Mouse (Mus musculus): ENCODE results near the gene Ddx47. TPM values are rescaled to one million over a fixed set of nuclear protein-coding genes. Genes with fewer than 3 reads are reported as not detected.

The Ddx47 gene
- polyA plus RNA-seq, 1 experiment: 86.4 TPM

- no peak for DNase-seq (ENCODE audit: low spot score)
Observed at GRCm38 (mm10) chr6:135068221-135068620, 56.8 kb downstream of the Ddx47 start.

- DNase-seq (ENCODE audit: low spot score): no peak
Observed at GRCm38 (mm10) chr6:135069856-135070255, 58.4 kb downstream of the Ddx47 start.

GRCm38 (mm10) chr6:135070347-135070746 is 58.9 kb downstream of the Ddx47 start:
- no peak for DNase-seq (ENCODE audit: low spot score)

Other genes starting within 250 kb of the Ddx47 start
- 29.4 and 34.6 TPM in 2 replicates for gene Dusp16, start 219.0 kb upstream of the Ddx47 start, polyA plus RNA-seq (2012; rRNA removed)
- 35.3 and 37.5 TPM in 2 replicates for gene Crebl2, start 181.5 kb upstream of the Ddx47 start, polyA plus RNA-seq (2012; rRNA removed)
- gene Gpr19, start 113.0 kb upstream of the Ddx47 start, polyA plus RNA-seq (2012; rRNA removed): 9.5 and 9.7 TPM in 2 replicates
- 28.8 and 32.3 TPM in 2 replicates for gene Cdkn1b, start 91.2 kb upstream of the Ddx47 start, polyA plus RNA-seq (2012; rRNA removed)
- gene Apold1, start 29.9 kb upstream of the Ddx47 start, polyA plus RNA-seq (2012; rRNA removed): 1.9 TPM in 2 replicates
- gene Gprc5a, start 54.0 kb downstream of the Ddx47 start, polyA plus RNA-seq (2012; rRNA removed): 2.0 and 3.5 TPM in 2 replicates
- 0.07 TPM in 2 replicates for gene Gprc5d, start 106.7 kb downstream of the Ddx47 start, polyA plus RNA-seq (2012; rRNA removed)
- 5.6 and 5.9 TPM in 2 replicates for gene Fam234b, start 186.4 kb downstream of the Ddx47 start, polyA plus RNA-seq (2012; rRNA removed)
- gene Hebp1, start 186.4 kb downstream of the Ddx47 start, polyA plus RNA-seq (2012; rRNA removed): 40.7 and 41.8 TPM in 2 replicates
- gene Gsg1, start 242.7 kb downstream of the Ddx47 start, polyA plus RNA-seq (2012; rRNA removed): 0.06 and 0.21 TPM in 2 replicates

Measured in urinary bladder, adult 2 months (tissue).